Mouse (Mus musculus) gonadal fat pad, adult 2 months (tissue): ENCODE measurements around the gene Asb2. TPM values are rescaled to one million over a fixed set of nuclear protein-coding genes. Genes with fewer than 3 reads are reported as not detected.

Experiments used
- DNase-seq: peaks from one replicate; pipeline ENCODE4 v3.0.0-alpha.2; 2012; ENCODE audit warnings: low read depth
- polyA plus RNA-seq: library from polyadenylated mRNA; depleted of rRNA; stranded (reverse); fragments of >200 nt; gene quantifications from 2 replicates; pipeline ENCODE4 v1.2.3, GENCODE M21; 2012; rRNA removed

Asb2 gene
- 15.0 and 21.0 TPM in 2 replicates for polyA plus RNA-seq

DNA sequence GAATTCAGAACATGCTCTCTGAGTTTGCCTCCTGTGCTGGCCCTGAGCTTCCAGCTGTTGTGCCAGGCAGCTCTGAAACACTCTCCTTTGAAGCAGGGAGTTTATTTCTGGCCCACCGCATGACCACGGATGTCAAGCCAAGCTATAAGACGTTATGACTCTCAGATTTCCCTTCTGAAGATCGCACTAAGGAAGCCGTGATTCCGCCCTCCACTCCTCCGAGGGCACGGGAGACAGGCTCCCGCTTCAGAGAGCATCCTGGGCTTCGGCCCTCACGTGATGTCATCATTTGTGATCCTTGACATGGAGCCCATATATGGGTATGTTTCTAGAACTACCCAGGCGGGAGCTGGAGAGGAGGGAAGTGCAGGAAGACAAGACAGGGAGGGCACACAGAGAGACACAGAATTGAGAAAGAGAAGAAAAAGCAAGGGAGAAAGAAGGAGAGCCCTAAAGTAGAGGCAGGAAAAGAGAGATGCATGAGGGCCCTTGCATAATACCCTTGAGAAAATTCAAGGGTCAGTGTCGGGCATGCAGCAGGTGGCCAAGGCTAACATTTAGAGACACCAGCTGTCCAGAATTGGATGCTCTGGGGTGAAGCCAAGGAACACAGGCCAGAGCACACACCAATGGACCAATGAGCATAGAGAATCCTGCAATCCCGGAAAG lies at the start of gene Asb2:
Gene Asb2 (minus strand): TSS at position 256 of the 669 bp plus-strand sequence.
- DNase-seq: no peak

DNA sequence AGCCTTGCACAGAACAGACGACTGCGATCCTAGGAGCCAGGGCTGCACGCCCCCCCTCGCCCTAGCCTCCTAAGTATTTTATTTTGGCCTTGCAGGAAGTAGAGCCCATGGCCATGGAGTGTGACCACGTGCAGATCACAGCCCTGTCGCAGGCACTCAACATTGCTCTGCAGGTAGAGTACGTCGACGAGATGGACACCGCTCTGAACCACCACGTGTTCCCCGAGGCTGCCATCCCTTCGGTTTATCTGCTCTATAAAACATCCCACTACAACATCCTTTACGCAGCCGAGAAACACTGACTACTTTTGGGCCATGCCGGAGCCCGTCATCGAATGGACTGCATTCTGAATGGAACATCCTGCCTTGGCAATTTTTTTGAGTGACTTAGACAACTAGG lies 48.3 kb upstream of the Asb2 start:
- no peak for DNase-seq

DNA sequence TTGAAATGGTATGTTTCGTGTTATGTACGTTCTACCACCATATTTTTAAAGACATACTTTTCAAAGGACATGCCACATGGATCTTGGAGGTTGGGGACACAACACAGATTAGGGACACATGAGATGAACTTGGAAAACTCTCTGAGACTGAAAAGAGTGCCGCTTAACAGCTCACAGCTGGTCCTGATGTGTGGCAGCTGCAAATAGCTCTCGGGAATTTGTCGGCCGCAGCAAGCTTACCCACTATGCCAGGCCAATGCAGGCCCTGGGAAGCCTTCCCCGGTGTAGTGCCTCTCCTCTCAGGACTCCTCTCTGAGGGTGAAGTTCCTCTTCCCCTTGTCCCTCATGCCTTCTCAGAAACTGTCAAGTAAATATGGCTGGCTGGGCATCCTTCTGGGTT lies 41.0 kb upstream of the Asb2 start:
- DNase-seq: no peak

DNA sequence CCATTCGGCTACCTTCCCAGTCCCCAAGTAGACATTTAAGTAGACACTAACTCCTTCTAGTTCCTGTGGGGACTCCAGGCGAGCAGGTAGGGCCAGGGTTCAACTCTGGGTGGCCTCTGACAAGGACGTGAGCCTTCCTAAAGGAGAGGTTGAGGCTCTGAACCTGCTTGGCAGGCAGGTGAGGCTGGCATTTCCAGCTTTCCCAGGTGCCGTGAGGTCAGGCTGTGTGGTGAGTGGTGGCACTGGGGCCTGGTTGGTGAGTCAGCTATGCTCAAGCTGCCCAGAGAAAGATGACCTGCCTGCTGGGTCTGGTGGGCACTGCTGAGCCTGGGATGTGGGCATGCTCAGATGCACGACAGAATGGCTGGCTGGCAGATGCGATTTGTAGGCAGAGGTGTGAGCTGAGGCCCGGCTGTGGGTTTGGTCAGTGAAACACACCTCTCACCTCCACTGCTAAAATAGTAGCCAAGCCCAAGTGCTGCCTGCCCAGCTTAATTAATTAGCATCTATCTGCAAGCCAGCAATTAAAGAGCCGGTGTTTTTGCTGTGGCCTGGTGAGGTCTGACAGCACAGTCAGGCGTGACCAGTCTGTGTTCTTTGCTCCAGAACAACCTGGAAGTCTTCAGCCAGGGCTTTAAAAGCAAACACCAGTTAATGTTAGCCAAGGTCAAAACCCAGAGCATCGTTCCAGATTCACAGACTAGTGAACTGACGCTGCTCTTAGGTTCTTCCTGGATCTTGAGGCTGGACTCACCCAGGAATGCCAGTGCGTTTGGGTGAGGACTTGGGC lies 39.9 kb upstream of the Asb2 start:
- DNase-seq: no peak

DNA sequence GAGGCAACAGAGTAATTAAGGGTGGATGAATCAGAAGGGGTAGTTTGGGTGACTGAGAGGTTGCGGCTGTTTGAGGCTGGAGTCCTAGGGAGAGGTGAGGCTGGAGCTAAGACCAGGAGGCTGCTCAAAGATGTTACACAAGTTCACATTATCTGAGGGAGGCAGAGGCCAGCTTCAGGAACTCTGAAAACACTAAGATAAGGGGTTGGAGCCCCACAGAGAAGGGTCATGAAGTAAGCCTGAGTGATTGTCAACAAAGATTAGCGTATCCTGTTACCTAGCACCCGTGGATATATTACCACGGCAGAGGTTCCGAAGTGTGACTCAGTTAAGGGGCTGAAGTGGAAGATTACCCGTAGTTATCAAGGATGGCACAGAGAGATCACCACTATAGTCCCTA lies 37.7 kb upstream of the Asb2 start:
- no peak for DNase-seq

DNA sequence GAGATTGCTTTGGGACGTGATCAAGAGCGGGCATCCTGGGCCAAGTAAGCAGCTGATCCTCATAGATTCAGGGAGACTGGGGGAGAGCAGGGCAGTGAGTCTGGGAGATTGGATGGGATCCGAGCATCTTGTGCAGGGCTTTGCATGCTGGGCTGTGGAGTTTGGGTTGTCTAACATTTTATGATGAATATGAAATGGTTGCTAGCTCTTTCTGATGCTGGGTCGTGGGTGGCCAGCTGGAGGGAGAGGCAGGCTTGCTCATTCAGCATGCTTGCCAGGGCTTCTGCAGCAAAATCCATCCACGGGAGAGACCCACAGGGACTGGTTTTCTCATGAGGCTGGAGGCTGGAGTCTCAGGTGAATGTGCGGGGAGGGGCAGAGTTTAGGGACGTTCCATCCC lies 35.3 kb upstream of the Asb2 start:
- DNase-seq: no peak

DNA sequence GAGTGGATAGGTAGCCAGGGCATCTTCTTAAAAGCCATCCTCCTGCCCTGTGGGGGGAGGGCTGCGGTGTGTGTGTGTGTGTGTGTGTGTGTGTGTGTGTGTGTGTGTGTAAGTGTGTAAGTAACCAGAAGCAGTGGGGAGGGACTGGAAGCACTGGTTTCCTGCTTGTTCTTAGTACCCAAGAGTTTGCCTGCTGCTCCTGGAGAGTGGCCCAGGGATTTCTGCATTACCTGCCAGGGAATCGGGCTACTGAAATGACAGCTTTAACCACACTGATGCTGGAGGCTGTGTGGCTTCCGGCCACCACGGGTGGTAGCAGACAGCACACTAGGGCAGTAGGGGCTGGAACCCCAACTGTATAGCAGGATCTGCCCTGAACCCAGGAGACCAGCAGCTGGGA lies 34.2 kb upstream of the Asb2 start:
- no peak for DNase-seq

DNA sequence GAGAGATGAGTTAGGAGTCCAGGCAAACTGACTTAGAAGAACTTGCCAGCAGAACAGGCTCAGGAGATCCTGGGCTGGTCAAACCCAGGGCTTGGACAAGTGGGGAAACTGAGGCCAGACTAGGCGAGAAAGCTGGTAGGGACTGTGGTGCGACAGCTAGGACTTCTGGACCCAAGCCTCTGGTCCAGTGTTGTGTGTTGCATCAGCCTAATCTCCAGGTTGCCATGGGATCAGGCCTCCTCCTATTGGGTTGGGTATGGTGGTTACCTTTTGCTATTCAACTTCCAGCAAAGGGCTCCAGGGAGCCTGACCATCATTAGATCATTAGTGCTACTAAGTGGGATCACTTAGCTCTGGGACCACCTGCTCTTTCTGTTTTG lies 33.5 kb upstream of the Asb2 start:
- DNase-seq: no peak

DNA sequence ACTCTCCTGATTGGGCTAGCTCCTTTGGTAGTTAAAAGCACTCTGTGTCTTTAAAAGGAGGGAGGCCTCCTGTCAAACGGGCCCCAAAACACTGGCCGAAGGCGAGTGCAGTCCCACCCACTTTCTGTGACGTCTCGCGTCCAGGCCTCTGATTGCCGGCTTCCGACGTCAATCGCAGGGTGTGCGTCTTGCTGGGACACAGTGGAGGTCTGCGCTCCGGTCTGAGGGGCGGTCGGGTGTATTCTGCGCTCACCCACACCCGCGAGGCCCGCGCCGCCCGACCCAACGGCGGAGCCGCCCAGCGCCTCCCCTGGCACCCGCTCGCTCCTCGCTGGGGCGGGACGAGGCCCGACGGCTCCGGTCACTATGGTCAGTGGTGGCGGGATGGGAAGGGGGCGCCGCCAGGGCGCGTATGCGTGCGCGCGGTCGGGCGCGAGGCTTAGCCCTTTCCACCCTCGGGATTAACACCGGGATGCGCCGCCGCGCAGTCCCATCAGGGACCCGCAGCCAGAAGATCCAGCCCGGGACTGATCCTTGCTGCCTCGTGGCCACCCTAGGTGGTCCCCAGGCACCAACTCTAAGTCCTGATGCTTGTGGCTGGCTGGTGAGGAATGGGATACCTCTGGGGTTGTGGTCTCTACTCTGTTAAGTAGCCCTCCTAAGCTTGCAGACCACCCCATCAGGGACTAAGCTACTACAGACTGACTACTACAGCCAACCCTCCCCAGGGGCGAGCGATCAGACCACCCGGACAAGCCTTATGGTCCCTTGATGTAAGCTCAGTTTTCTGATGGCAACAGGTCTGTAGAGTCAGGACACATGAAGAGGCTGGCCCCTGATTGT lies 32.9 kb upstream of the Asb2 start, which contains the start of gene Otub2:
Gene Otub2 (plus strand): TSS at position 178 of the 843 bp plus-strand sequence.
- peak; percentile 69 for DNase-seq

DNA sequence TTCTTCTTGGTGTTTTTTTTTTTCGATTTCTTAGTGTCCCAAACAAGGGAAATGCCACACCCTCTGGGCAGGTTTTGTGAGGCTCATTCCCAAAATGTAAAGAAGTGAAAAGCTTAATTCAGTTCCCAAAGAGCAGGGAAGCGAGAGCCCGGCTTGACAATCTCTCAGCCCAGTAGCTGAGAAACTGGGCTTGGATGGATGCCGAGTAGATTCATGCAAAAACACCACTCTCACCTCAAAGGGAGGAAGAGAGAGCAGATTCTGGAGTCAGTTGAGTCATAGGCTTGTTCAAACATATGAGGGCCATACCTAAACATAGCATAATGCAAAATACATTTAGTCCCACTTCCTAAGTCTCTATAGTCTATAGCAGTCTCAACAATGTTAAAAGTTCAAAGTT lies 24.4 kb upstream of the Asb2 start:
- DNase-seq: no peak

DNA sequence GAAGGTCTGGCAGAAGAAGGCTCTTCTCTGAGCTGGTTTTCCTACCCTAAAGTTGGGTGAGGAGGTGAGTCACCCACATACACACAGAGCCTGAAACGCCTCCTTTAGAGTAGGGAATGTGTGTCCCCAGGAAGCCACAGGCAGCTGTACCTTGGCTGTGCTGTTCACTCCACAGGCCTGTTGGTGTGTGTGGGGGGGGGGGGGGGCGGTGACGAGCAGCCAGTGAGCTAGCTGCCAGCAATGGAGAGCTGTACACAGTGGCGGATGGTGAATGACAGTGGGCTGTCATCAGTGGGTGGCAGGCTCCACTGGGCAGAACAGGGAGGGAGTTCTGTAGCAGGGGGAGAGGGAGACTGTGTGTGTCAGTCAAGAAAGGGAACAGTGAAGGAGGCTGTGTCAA lies 21.0 kb upstream of the Asb2 start:
- no peak for DNase-seq

DNA sequence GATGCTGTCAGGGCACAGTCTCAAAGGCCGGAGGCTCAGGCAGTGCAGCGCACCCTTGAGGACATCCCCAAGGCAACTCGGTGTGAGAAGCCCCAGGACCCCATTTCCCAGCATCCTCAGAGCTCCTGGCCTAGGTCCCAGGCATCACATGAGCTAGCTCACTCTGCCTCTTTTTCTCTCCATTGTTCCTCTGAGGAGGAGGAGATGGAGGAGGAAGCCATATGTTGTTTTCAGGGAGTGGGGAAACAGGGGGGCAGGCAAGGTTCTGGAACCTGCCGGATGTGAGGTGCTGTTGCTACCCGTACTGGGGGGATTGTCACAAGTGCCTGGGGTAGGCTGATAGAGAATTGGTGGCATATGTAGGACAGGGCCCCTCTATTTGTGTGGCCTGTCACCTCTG lies 20.3 kb upstream of the Asb2 start:
- DNase-seq: no peak

DNA sequence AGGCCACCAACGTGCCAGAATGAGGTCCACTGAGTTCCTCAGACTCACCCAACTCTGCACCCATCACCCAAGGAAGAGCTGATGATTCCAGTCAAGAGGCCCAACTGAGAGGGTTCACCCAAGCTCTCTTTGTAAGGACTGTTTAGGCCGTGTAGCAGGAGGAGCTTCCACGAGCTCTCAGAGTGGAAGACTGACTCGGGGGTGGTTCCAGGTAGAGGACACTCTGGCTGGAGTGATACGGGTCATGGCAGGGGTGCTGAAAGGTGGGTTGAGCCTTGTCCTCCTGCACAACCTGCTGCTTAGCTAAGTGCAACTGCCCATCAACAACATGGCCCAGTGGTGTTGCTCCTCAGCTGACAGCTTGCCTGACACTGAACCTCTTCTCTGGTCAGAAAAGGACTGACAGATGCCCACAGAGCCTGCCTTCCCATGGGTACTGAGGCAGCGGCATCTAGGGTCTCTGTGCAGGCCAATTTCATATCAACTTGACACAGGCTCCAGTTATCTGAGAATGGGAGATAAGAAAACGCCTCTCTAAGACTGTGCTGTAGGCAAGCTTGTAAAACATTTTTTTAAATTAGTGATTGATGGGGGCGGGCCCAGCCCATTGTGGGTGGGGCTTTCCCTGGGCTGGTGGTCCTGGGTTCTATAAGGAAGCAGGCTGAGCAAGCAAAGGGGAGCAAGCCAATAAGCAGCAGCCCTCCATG lies 17.9 kb upstream of the Asb2 start:
- no peak for DNase-seq

DNA sequence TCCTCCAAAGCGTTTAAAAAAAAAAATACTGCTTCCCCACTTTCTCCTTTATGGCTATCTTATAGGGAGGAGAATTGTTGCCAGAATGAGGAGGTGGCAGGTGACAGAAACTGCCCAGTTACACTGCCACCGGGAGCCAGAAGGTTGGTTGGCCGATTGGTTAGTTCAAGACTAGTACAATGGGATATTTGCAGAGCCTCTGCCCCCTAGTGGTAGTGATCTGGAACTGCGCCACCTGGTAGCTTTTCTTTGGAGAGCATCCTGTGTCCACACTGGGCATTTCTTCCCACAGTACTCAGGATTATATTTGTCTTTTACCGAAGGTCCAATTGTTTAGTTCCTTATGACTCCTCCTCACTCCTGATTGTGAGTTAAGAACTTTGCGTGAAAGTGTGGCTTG lies 15.9 kb upstream of the Asb2 start:
- no peak for DNase-seq

DNA sequence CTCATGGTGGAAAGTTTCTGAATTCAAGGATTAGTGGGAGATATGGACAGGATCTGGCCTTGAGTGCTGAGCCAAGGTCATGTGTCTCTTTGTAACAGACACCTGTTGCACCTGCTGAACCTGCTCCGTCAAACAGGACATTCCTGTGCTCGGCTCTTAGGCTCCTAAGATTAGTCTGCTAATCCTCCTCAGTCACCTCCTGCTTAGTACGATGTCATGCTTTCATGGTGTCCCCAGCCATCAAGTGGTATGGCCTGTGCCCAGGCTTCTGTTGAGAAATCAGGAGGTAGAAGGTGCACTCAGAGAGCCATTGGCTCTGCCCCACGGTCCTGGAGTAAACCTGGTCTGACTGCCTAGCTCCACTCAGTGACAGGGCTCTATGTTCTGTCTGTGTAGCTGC lies 15.1 kb upstream of the Asb2 start:
- peak; percentile 89 for DNase-seq

DNA sequence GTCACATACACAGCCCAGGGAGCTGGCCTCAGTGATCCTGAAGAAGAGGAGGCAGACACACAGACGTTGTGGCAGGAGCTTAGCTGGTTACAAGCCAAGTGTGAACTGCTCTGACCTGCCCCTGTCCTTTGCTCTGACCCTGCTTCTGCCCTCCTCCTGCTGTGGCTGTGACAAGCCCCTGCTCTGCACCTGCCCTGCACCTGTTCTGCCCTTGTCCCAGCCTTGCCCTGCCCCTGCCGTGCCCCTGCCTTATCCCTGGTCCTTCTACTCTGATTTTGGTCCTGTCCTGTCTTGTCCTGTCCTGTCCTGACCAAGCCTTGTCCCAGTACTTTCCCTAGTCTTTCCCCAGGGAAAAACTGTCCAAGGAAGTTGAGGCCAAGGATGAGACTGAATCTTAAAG lies 13.0 kb upstream of the Asb2 start:
- DNase-seq: no peak

DNA sequence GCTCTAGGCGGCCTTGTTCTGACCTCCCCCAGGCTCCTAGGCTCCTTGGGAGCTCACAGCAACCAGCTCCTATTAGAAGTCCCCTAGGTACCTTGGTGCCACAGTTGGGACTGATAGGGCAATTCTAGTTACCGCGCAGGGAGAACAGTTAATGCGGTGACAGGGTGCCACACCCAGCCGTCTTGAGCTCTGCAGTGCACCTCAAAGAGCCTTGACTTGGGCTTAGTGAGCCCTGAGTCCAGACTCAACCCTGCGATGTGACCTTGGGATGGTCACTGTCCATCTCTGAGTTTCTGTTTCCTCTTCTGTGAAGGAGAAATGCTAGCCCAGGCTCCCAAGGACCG lies 12.5 kb upstream of the Asb2 start:
- no peak for DNase-seq

DNA sequence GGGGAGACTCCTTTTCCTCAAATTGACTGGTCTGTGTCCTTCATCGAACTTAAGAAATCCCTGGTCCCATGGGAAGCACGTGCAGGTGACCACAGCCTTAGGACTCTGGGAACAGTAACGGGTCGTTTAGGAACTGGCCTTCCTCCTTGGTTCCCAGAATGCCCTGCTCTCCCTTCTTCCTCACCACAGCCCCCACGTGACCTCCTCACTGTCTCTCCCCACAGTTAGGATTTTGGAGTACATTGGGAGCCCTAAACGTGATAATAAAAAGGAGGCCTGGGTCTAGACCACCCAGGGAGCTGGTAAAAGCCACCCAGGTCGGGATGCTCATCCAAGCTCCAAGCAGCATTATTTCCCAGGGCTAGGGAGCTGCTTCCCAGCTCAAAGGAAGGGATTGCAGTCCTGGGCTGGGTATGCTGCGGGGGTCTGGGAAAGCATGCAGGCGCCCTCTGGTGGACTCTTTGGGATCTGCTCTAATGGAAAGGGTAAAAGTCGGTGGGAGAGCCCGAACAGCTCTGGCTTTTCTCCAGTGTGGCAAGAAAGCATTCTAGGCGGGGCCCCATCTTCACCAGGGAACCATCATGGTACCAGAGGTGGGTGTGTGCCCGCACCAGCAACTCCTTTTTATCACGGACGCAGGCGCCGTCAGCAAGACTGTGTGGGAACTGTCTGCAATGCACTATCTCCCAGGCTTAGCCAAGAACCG lies 12.0 kb upstream of the Asb2 start:
- DNase-seq: no peak

DNA sequence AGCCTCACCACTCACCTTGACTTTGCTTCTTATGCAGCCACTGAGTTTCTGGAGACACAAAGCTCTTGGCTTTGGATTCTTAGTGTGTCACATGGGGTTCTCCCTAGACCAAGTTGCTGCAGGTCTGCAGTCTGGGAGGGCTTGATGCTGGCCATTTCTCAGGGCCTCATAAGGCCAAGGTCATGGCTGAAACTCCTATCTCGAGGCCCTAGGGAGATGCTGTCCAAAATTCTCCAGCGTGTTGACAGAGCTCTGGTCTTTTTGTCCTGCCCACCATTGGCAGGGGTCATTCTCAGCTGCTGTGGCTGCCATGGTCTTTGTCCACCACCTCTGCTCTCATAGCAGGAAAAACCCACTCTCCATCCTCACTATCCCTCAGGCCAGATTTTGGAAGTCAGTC lies 11.4 kb upstream of the Asb2 start:
- DNase-seq: no peak

DNA sequence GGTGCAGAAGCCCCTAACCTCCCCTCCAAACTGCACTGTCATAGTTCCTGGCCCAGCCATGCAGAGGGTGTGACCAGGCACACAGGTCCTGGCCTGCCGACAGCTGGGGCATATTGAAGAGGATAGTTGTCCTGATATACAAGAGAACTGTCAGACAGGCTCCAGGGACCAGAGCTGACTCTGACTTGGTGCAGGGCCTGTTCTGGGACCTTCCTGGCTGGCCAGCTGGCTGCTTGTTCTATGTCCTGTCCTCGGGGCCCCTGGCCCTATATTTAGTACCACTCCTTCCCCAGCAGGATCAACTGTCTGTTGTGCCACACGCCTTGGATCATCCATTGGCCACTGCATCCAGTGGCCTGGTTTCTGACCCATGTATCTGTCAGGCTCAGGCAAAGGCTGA lies 6.5 kb upstream of the Asb2 start:
- no peak for DNase-seq

DNA sequence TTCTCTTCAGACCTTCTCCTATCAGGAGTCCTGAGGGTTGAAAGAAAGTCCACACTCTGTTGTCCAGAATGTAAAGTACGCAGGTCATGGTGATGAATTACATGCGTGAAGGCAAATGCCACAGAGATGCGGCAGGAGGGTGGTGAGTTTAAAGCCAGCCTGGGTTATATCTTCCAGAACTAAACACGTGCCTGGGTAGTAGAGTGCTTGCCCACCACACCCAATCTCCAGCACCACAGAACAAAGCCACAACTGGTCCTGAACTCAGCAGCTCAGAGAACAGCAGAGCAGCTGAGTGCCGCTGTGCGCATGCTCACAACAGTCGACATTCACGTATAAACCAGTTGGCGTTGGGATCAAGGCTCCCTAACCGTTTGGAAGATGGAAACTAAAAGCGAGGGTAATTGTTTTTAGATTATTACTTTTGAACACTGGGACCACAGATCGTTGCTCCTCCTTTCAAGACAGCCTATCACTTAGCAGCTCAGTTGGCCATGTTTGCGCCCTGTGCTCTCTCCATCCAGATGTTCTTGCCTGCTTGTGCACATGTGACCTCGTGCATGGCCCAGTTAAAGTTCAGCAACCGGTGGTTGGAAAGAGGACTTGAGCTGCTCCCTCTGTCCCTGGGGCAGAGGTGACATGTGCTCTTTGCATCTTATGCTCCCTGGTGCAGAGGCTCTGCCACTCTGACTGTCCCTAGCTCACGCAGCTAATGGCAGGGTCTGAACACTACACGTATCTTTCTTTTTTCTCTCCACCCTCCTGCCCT lies 5.9 kb upstream of the Asb2 start:
- no peak for DNase-seq
